Mouse (Mus musculus): ENCODE data around the gene B3galt4. TPM values are rescaled to one million over a fixed set of nuclear protein-coding genes. Genes with fewer than 3 reads are reported as not detected.
"Not testable (repeated sequence)": the region's sequence is repeated elsewhere in the genome, so short reads cannot be mapped to it uniquely, and the experiment has no call there.

Gene B3galt4
- total RNA-seq, 2 experiments from 2014 or later, result 4.8 to 5.8 TPM

DNA sequence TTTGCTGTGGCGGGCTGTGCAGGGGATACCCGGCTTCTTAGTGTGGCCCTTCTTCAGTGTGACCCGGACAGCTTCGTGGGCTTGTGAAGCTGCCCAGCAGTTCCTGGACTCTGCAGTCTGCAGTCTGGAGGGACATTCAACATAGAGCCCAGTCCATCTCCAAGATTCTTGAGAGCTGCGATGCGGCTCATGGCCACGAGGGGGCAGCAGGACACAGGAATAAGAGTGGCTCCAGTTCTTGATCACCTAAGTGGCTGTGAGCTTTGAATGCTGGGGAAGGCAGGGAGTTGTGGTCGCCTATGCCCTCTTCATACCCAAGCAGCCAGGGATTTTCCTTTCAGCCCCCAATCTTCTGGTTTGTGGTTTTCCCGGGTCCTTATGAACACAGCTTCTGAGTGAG is 17.2 kb upstream of the B3galt4 start:
- DNase-seq, result peak; percentile 87

DNA sequence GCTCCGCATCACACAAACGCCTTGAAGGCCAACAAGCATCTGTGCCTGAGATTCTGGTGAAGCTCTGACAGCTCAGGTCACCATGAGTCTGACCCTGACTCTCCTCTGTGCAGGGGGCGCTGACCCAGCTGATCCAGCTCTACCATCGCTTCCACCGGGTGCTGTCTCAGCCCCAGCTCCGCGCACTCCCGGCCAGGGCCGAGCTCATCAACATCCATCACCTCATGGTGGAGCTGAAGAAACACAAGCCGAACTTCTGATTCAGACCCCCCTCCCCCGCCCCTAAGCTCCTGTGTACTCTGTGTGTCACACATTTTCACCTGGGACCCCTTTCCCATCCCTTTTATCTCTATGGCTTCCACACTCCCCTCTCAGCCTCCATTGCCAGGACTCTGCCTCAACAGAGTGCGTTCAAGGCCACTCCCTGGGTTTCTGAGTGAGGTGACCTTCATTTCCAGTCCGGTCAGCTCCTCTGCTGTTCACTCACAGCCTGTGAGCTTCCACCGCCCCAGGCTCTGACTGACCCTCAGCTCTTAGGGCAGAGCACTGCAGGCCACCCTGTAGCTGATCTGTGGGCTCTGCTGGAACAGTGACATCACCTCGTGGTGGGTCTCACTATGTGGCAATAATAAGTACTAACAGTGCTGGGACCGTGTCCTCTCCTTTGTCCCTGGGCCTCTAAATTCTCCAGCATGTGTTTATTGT is 14.7 kb upstream of the B3galt4 start:
- peak; percentile 54 for DNase-seq

DNA sequence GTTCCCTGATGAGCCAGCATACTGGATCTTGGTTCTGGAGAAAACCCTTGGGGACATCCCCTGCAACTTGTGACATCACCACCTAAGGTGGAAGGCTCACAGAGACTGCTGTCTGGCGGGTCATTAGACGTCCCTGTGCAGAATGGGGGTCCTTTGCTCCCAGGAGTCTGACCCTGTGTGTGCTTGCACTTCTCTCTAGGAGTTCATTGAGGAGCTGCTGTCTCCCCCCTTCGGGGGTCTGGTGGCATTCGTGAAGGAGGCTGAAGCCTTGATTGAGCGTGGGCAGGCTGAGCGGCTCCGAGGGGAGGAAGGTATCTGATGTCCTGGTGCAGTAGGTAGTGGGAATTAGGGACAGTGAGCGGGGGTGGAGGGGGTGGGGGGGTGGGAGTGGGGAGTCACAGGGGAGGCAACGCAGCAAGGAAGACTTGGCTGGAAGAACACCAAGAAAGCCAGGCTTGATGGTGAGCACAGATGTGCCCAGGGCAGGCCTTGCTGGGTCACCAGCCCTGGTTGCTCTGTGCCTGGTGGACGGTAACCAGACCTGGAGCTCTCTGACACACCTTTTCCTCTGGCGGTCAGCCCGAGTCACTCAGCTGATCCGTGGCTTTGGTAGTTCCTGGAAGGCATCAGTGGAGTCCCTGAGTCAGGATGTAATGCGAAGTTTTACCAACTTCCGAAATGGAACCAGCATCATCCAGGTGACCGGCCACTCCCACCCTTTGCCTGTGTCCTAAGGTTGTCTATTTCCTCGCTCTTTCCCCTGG is 14.0 kb upstream of the B3galt4 start:
- DNase-seq, result no peak

DNA sequence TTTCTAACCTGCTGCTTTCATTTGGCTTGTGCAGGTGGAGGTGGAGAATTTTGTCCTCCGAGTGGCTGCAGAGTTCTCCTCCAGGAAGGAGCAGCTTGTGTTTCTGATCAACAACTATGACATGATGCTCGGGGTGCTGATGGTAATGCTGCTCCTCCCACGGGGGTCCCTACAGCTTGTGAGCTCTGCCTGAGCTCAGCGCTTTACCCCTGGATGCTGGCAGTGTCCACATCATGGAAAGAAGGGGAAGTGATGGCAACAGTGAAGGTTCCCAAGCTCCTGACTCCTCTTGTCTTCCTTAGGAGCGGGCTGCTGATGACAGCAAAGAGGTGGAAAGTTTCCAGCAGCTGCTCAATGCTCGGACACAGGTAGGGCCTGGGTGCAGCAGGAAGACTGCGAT is 11.6 kb upstream of the B3galt4 start:
- DNase-seq, result peak; percentile 4

DNA sequence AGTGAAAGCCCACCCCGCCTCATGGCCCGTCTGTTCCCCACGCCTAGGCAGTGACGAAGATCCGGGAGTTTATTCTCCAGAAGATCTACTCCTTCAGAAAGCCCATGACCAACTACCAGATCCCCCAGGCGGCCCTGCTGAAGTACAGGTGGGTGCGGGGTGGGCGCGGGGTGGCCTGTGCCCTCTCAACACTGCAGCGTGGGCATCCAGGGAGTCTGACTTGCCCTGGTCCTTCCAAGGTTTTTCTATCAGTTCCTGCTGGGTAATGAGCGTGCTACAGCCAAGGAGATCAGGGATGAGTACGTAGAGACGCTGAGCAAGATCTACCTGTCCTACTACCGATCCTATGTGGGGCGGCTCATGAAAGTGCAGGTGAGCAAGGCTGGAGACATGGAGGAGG is 8.7 kb upstream of the B3galt4 start:
- no peak for DNase-seq

DNA sequence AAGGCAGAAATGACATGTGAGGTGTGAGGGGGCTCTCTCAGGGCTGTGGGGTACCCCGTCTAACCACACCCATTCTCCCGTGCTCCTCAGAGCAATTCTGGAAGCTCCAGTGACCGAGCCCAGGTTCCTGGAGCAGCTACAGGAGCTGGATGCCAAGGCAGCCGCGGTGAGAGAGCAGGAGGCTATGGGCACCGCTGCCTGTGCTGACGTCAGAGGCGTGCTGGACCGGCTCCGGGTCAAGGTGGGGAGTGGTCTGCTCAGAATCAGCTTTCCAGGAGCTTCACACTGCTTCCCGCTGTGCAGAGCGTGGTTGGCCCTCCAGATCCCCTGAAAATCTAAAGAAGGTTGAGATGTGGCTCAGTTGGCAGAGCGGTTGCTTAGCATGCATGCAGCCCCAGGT is 7.8 kb upstream of the B3galt4 start:
- no peak for DNase-seq

DNA sequence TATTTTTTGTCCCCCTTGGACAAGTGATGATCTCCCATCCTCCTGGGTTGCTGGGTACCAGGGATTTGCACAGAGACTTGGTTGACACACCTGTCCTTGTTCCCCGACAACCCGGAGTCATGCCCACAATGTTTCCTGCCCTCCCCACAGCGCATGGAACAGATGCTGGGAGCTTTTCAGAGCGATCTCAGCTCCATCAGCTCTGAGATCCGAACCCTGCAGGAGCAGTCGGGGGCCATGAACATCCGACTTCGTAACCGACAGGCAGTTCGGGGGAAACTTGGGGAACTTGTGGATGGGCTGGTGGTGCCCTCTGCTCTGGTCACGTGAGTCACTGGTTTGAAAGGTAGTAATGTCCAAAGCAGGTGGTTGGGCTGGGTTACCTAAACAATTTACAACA is 7.2 kb upstream of the B3galt4 start:
- DNase-seq, result no peak

DNA sequence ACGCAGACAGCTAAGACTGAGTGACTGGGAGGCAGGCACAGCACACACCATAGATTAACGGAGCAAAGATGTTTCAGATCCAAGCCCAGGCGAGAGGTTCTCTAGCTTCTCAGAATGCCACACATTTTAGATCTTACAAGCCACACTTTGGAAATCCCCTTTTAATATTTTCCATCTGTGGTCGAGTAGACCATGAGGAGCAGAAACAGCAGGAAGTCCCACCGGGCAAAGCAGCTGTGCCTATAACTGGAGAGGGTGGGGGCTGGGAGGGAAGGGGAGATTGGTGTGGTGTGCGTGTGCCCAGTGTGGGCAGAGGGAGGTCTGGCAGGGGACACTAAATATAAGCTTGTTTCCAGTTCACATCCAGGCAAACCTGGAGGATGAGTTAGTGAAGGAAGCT is 6.2 kb upstream of the B3galt4 start:
- no peak for DNase-seq

DNA sequence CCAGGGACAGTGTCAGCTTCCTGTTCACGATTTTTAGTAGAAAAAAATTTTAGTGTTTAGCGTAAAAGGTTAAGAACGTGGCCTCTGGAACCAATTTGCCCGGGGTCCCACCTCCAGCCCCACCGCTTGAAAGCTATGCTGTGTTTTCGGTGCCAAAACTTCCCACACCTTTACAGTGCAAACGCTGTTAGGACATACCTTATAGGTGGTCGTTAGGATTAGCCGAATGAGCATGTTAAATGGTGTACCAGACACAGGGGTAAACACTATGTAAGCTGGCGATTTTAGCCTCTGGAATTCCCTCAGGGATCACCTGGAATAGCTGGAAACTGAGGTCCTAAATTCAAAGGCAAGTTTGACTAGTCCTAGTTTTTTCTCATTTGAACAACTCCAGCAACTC is 5.0 kb upstream of the B3galt4 start:
- no peak for DNase-seq

DNA sequence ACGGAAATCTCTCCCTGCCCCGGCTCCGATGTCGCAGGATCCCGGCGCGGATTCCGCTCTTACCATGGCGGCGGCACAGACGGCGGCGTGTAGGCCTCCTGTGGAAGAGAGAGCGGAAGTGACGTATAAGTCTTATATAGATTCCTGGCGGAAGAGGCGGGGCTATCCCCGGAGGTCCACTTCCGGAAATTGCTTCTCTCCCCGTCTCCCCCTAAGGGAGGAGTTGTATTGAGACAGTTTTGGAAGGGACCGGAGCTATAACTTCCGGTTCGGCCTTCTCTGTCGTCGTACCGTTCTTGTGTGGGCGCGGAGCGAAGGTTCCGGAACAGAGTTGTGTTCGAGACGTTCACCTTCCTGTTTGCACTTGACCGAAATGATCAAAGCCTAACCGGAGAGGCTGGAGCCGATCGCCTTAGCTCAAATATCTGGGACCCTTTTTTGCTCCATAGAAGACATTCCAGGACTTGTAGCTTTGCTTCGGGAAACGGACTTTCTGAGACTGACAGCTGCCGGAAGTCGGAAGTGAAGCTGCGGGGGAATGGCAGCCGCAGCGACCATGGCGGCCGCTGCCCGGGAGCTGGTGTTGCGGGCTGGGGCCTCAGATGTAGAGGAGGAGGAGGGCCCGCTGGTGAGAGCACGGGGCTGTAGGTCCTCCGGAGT is 4.4 kb upstream of the B3galt4 start, which contains the start of the genes Vps52 and Rps18:
TSS of gene Vps52 (plus strand) at position 258 of the 660 bp plus-strand sequence.
TSS of gene Rps18 (minus strand) at position 447 of the 660 bp plus-strand sequence.
- peak; percentile 96 for DNase-seq

DNA sequence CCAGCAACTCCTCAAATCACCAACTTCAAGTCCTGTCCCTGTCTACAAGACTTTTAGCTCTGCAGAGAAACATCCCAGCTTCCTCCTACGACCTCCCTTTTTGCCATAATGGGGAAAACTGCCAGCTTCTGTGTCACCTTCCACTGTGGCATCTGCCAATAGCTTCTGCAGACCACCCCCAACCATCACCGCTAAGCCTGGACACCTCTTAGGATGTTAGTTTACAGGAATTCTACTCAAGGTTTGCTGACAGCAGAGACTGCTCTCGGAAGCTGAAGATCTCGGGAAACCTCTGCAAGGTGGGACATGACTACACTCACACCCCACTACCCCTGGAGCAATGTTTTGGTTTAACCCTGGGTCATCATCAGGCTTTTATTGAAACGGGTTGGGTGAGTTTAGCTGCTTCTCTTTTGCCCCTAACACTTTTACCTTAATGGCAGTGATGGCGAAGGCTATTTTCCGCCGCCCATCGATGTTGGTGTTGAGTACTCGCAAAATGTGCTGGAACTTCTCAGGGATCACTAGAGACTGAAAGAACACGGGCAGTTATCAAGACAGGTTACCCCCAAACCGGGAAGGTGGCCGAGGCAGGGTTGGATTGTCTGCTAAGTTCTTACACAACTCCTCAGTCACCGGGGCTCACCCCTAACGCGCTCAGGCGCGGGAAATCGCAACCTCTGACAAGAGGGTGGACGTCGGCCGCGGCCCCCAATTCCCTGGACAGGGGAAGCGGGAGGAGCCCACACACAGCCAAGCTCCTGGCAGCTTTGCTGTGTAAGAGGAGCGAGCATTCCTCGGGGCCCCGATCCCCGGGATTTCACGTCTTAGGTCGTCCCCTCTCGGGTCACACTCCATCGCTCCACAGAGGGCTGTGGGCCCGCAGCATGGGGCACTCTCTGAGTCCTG is 3.6 kb upstream of the B3galt4 start:
- no peak for DNase-seq

DNA sequence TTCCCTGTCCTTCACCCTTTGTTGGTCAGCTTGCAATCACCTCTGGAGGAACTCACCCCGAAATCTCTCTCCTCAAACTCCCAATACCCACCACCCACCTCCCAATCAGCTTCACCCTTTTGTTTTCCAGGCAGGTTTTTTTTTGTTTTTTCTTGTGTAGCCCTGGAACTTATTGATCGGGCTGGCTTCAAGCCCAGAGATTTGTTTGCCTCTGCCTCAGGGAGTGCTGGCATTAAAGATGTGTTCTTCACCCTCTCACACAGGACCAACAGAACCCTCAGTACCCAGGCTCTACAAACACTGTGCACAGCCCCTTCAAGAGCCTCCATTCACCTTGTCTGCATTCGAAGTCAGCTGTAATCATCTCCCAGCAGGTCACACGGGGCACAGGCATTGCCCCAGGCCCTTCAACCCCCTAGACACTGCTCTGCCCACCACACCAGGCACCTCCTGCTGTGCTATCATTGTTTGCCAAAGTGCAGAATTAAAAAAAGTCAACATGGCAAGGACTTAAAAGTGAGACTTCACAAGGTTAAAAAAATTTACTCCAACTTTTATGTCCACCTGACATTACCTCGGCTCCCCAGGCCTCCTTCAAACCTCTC is 2.8 kb upstream of the B3galt4 start:
- DNase-seq, result no peak

DNA sequence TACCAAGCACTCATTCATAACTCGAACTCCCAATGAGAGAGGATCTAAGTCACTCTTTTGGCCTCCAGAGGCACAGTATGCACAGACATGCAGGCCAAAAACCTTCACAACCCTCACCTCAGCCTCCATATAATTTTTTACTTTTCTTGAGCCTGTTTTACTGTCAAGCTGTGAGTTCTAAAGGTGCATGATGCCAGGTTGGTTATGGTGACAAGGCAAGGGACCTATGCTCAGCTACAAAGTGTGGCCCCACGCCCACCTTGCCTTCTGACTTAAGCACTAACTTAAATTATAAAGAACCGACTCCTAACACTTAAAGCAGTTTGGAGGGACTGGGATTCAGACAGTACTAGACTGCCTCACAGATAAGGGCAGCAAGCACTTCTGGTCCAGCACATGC is 2.0 kb upstream of the B3galt4 start:
- DNase-seq, result no peak

DNA sequence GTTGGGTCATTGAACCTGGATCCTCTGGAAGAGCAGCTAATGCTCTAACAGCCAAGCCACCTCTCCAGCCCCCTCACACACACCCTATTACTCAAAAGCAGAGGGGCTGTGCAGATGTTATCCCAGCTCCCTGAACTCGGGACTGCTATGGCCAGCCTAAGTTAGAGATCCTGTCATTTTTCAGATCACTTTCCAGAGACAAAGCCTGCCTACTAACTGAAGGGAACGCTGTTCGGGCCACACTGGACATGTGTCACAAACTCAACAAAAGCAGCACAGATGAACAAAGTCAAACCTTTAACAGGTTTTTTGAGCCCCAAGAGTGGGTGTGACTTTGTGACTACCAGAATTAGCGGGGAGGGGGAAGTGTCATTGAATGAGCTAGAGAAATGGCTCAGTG is 1.6 kb upstream of the B3galt4 start:
- no peak for DNase-seq

DNA sequence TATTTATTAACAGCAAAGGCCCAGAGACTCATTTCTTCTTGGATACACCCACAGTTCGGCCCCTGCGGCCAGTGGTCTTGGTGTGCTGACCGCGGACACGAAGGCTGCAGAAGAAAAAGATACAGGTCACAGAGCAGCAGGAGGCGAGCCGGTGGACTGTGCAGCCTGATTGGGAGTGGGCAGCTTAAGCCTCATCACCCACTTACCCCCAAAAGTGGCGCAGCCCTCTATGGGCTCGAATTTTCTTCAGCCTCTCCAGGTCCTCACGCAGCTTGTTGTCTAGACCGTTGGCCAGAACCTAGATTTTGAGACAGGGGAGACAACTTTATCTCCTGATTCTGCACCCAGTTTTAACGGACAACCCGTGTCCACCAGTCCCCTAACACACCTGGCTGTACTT is 727 bp upstream of the B3galt4 start:
- not testable (repeated sequence) for DNase-seq

DNA sequence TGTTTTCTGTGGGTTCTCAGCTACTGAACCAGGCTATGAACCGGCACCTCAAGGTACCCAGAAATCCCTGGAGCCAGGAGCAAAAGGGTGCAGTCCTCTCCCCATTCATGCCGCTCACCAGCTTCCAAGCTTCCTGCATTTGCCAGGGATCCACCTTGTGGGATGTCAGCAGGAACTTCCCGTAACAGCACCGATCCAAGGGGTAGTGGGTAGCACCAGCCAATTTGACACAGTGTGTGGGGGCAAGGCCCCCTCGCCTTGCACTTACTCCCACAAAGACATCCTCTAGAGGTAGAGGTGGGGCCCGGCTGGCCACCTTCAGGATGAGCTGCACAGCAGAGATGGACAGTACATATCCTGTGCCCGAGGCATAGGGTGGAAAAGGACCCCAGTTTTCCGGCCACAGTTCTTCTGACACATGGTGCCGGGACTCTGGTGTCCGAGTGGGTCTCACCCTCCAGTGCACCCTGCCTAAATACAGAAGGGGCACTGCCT is 1.1 kb downstream of the B3galt4 start:
- DNase-seq, result no peak

DNA sequence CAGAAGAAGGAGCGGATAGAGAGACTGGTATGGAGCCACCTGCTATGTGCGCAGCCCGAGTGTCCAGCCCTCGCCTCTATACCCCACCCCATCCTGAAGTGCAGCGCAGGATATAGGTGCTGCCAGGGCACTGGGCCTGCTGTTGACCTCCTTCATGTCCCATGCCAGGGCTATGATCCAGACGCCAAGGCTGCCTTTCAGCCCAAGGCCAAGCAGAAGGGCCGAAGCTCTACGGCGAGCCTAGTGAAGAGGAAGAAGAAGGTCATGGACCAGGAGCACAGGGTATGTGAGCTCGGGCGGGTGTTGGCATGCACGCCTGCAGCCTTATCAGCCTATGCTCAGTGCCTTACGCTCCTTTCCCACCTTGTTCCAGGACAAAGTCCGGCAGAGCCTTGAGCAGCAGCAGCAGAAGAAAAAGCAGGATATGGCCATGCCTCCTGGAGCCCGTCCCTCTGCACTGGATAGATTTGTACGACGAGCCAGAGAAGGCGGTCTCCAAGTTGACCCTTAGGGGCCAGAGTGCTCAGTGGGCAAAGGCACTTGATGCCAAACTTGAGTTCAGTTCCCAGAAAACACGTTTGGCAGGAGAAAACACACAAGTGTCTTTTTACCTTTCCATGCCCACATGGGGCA is 2.3 kb downstream of the B3galt4 start:
- peak; percentile 49 for DNase-seq

DNA sequence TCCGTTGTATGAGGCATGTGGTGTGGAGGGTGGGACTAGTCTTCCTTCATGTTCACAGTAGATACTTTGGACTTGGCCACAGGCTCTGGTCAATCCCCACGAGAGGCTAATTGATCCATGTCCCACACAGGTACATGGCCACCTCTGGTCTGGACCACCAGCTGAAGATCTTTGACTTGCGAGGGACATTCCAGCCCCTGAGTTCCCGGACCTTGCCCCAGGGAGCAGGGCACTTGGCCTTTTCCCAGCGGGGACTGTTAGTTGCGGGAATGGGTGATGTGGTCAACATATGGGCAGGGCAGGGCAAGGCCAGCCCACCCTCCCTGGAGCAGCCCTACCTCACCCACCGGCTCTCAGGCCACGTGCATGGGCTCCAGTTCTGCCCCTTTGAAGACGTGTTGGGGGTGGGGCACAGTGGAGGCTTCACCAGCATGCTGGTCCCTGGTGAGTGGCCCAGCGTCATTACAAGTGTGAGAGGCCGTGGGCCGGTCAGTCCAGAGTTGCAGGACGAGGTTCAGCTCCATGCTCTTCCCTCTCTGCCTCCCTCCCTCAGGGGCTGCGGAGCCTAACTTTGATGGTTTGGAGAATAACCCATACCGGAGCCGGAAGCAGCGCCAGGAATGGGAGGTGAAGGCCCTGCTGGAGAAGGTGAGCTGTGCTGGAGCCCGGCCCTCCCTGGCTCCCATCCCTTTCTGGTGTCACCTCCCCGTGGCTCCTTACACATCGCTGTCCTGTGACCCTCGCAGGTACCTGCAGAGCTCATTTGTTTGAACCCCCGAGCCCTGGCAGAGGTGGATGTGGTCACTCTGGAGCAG is 3.0 kb downstream of the B3galt4 start:
- DNase-seq, result no peak

DNA sequence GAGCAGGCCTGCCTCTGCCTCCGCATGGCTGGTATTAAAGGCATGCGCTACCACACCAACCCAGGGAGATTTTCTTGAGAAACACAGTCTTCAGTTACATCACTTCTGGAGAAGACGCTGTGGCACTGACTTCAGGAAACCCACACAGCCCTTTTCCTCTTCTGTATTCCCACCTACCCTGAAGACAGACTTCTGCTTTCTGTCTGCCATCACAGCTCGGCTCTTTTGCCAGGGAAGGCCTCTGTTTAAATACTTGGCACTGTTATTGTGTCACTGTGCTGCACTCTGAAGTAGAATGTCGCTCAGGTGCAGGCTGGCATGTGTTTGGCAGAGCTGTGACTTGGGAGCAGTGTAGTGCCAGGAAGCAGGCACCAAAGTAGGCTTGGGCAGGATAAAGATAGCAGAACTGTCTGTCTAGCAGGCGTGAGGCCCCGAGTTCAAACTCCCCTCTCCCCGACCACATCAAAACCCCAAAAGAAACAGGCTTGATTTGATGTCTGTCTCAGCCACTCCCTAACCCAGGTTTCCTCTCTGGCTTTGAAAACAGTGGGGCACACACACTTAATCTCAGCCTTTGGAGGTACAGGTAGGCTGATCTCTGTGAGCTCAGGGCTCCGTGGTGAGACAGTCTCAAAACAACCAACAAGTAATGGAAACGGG is 3.7 kb downstream of the B3galt4 start:
- no peak for DNase-seq

DNA sequence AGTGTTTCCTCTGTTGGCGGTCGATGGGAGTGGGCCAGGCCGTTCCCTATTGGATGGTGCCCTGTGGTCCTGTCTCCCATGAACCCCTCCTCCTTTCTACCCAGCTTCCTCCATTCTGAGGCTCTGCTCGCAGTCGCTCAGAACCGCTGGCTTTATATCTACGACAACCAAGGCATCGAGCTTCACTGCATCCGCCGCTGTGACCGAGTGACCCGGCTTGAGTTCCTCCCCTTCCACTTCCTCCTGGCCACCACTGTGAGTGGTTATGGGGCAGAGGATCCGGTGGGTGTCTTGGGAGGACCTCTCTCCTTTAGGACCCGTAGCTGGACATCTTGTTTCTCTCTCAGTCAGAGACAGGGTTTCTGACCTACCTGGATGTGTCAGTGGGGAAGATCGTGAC is 7.8 kb downstream of the B3galt4 start:
- DNase-seq, result no peak

All from adrenal gland, postnatal 10 days (tissue).